Mouse (Mus musculus) stomach, postnatal 0 days (tissue): ENCODE measurements around the gene Celf3. TPM values are rescaled to one million over a fixed set of nuclear protein-coding genes. Genes with fewer than 3 reads are reported as not detected.

Experiments used
- ATAC-seq: fragments of 200-750 bp; cut with Nextera tagmentation; 2 replicates; pipeline ENCODE4 v1.8.0; 2017; ENCODE audit not compliant: low FRiP score, low TSS enrichment
- DNase-seq: peaks from one replicate; pipeline ENCODE4 v3.0.0-alpha.2; 2016; ENCODE audit warnings: low spot score
- H3K27ac ChIP-seq: fragments of 300-500 bp; sonication (generic); replicated peaks from 2 replicates; pipeline ENCODE4 v1.5.1; 2014; ENCODE audit warnings: mild to moderate bottlenecking, control low read depth
- H3K27me3 ChIP-seq: fragments of 300-500 bp; sonication (generic); 2 replicates; pipeline ENCODE4 v1.6.1; 2014; ENCODE audit warnings: low read length; ENCODE audit not compliant: control insufficient read depth, insufficient read depth
- H3K36me3 ChIP-seq: fragments of 300-500 bp; sonication (generic); 2 replicates; pipeline ENCODE4 v1.6.1; 2014; ENCODE audit warnings: low read length, mixed read lengths; ENCODE audit not compliant: control insufficient read depth, insufficient read depth
- H3K4me1 ChIP-seq: fragments of 300-500 bp; sonication (generic); replicated peaks from 2 replicates; pipeline ENCODE4 v1.6.1; 2014; ENCODE audit warnings: antibody characterized with exemption; ENCODE audit not compliant: control insufficient read depth, insufficient read depth
- H3K4me2 ChIP-seq: fragments of 300-500 bp; sonication (generic); replicated peaks from 2 replicates; pipeline ENCODE4 v1.6.1; 2014; ENCODE audit warnings: low read depth, mild to moderate bottlenecking, control low read depth, moderate library complexity
- H3K4me3 ChIP-seq: fragments of 300-500 bp; sonication (generic); 2 replicates; pipeline ENCODE4 v1.5.1; 2014; ENCODE audit warnings: low read depth, low read length, control low read depth
- H3K9ac ChIP-seq: fragments of 300-500 bp; sonication (generic); 2 replicates; pipeline ENCODE4 v1.6.1; 2014; ENCODE audit warnings: mild to moderate bottlenecking, low read length, control low read depth, mixed read lengths
- H3K9me3 ChIP-seq: fragments of 300-500 bp; sonication (generic); 2 replicates; pipeline ENCODE4 v1.6.1; 2016; ENCODE audit warnings: low read length; ENCODE audit not compliant: control insufficient read depth
- CTCF ChIP-seq: IDR thresholded peaks from 2 replicates; pipeline ENCODE4 v1.5.1; 2016; ENCODE audit warnings: antibody characterized with exemption, low read depth, mild to moderate bottlenecking, moderate library complexity
- EP300 ChIP-seq: optimal IDR thresholded peaks from 2 replicates; pipeline ENCODE3; 2016; ENCODE audit warnings: antibody characterized with exemption
- WGBS: fragments of 180-500 bp; shearing (Covaris S2); extraction: QIAGEN DNeasy Blood & Tissue Kit; methylation state at CpG from one replicate; pipeline ENCODE4 v1.1.7; 2014; 5-methylcytosine and 5-hydroxymethylcytosine counted together
- polyA plus RNA-seq: library from polyadenylated mRNA; unstranded; fragments of >200 nt; fragmentation: Nextera tagmentation; extraction: Ambion mirVana; gene quantifications from 2 replicates; pipeline ENCODE4 v1.2.1, GENCODE M21; 2015

Gene Celf3
- polyA plus RNA-seq, 1 experiment from 2014 or later = 11.6 TPM

DNA sequence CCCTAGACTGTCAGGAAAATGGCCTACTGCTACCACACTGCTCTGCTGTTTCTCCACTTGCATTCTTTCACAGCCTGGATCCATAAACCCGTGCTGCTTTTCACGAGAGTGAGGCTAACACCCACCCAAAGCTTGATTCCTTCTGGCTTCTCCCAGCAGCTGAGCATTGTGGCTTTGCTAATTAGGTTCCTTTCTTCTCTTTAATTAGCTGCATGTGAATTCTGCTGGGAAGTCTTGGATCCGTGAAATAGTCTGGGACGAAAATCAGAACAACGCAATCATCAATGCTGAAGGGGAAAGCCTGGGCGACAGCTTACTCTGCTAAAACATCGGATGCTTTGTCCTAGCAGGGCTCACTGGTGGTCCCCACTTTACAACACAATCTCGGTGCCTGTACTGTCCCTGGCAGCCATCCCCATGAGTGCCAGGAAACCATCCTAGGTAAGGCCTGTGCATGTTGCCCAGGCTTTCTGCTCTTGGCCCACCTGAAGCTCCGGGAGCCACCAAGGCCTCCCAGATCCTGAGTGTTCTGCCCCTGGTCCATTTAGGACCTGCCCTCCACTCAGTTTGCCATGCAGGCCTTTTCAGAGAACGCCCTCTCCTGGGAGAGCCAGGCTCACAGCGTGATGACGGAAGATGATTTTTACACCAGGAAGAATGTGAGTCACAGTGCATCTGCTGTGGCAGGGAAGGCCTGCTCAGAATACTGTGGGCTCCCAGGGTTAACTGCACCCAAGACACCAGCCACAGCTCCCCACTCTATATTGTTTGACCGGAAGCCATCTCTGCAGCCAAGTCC lies 12.3 kb upstream of the Celf3 start:
- Histone ChIP-seq H3K9me3 (no peaks in the 10 kb centered on the region), H3K9ac (no peak overlapping the region), H3K4me2 (no peak overlapping the region), H3K4me3 (no peak overlapping the region), H3K27me3 (no peaks in the 10 kb centered on the region), H3K4me1 (no peaks in the 10 kb centered on the region), H3K27ac (no peak overlapping the region), H3K36me3 (no peaks in the 10 kb centered on the region)
- ATAC-seq = no peak
- 79% methylated on average over 13 of the region's 13 CpGs for WGBS
- DNase-seq = no peak
- TF ChIP-seq CTCF (no peak), EP300 (no peak)

DNA sequence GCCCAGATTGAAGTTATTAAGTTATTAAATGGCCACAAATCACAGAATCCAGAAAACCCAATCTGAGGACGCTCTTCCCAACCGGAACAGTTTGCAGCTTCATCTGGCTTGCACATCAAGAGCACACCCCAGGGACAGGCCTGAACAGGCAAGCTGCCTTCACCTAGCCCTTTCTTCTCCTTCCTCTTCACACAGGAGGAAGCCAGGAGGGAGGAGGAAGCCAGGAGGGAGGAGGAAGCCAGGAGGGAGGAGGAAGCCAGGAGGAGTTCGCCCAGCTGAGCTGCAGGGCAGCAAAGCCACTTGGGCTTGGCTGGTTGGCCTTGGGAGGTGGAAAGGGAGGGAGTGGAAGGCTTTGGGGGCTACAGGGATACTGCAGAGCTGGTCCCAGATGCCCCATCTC lies 9.2 kb upstream of the Celf3 start:
- H3K4me1 ChIP-seq = no peaks in the 10 kb centered on the region
- H3K9me3 ChIP-seq = no peaks in the 10 kb centered on the region
- no peak overlapping the region for H3K4me3 ChIP-seq
- no peak overlapping the region for H3K4me2 ChIP-seq
- no peak overlapping the region for H3K9ac ChIP-seq
- TF ChIP-seq CTCF (no peak), EP300 (no peak)
- H3K27ac ChIP-seq = no peak overlapping the region
- H3K36me3 ChIP-seq = no peaks in the 10 kb centered on the region
- no peaks in the 10 kb centered on the region for H3K27me3 ChIP-seq
- DNase-seq = no peak
- WGBS = 51% methylated on average over 3 of the region's 3 CpGs
- no peak for ATAC-seq

DNA sequence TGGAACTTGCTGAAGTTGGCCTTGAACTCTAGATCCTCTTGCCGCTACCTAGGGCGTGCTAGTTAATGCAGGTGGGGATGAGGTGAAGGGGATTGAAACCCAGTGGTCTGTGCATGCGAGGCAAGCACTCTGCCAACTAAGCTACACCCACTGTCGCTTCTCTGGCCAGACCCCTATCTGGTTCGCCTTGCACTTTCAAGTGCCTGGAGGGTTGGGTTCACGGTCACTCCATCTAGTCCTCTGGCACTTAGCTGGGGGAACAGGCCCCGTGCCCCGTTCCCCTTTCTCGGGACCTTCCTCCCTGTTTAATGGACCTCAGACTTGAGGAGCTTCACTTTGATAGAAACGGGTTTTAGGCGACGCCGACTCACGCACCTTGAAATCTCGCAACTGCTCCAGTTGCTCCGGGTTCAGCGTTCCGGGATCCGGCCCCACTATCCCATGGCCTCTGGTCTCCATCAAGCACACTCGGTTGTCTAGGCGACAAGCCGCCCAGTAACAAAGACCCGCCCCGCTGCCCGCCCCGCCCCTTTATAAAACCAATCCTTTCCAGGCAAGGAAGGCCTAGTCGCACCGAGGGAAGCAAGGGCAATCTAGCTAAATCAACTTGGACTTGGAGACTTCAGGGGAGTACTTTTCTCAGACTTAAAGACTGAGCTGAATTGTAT lies 5.5 kb upstream of the Celf3 start:
- Histone ChIP-seq H3K27me3 (no peaks in the 10 kb centered on the region), H3K4me2 (peak overlapping the region; percentile 37; the same call in 1 of the 2 replicates), H3K4me1 (no peaks in the 10 kb centered on the region), H3K36me3 (no peaks in the 10 kb centered on the region), H3K27ac (peak overlapping the region; percentile 63; the same call in 1 of the 2 replicates), H3K4me3 (no peak overlapping the region), H3K9ac (no peak overlapping the region), H3K9me3 (no peaks in the 10 kb centered on the region)
- ATAC-seq (peak; percentile 71), DNase-seq (peak; percentile 83)
- TF ChIP-seq EP300 (no peak), CTCF (no peak)
- 13% methylated on average over 28 of the region's 28 CpGs for WGBS

DNA sequence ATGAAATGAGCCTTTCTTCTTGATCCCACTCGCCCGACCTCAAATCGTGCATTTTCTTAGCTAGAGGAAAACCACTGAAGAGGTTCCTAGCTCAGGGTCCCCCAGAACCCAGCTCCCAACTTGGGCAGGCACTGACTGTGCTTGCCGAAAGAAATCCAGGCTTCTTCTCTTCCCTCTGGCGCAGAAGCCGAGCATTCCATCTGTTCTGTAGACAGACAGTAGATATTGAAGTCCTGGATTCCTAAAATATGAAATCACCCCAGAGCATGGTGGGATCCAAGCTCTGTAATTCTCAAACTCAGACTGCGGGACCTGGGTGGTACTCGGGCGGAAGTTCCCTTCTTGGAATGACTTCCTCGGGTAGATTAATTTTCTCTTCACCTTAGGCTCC lies 5.0 kb upstream of the Celf3 start:
- ATAC-seq (no peak), DNase-seq (no peak)
- Histone ChIP-seq H3K36me3 (no peaks in the 10 kb centered on the region), H3K27ac (peak overlapping the region; percentile 63; the same call in 1 of the 2 replicates), H3K9ac (no peak overlapping the region), H3K4me2 (0 out of 2 replicates have a peak overlapping the region, but pooled peaks have one; percentile 37), H3K4me1 (no peaks in the 10 kb centered on the region), H3K27me3 (no peaks in the 10 kb centered on the region), H3K4me3 (no peak overlapping the region), H3K9me3 (no peaks in the 10 kb centered on the region)
- no peak for TF ChIP-seq CTCF
- TF ChIP-seq EP300 = no peak
- 39% methylated on average over 10 of the region's 10 CpGs for WGBS

DNA sequence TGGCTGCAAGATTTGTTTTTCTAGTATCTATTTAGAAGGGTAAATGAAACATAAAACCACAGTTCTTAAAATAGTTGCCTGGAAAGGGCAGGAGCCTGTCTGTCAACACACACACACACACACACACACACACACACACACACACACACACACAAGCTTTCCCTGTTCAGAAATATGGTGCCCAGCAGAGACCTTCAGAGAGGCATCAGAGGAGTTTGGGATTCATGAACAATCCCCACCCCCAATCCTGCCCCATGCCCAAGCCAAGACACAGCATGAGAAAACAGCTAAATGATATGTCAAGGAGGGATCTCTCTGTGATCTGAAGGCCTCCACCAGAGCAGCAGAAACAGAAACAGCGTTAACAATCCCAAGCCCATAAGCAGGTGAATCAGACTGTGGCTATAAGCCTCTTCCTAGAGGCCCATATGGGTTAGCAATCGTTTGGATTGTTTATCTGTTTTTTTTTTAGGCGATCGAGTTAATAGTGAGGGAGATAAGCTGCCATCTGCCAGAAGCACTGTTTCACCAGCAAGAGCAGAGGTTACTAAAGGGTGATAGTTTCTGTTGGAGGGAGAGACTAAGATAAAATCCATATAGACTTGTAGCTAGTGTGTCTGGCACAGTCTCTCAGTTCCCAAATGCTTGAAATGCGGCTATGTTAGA lies 4.4 kb upstream of the Celf3 start:
- no peaks in the 10 kb centered on the region for H3K27me3 ChIP-seq
- ATAC-seq = no peak
- WGBS = 51% methylated on average over 5 of the region's 5 CpGs

More for the DNA sequence above, 4.4 kb upstream of the Celf3 start:
- H3K27ac ChIP-seq = no peak overlapping the region
- no peak overlapping the region for H3K9ac ChIP-seq
- no peaks in the 10 kb centered on the region for H3K9me3 ChIP-seq
- H3K4me3 ChIP-seq = no peak overlapping the region
- no peak for TF ChIP-seq EP300
- no peak for TF ChIP-seq CTCF
- DNase-seq = no peak
- H3K4me1 ChIP-seq = no peaks in the 10 kb centered on the region
- H3K36me3 ChIP-seq = no peaks in the 10 kb centered on the region
- H3K4me2 ChIP-seq = no peak overlapping the region
